Mouse (Mus musculus): ENCODE results near the gene Smap1. TPM values are rescaled to one million over a fixed set of nuclear protein-coding genes. Genes with fewer than 3 reads are reported as not detected.
A peak's percentile ranks its signal among the peaks of the same experiment; 100 is the strongest.
"Not testable (repeated sequence)": the region's sequence is repeated elsewhere in the genome, so short reads cannot be mapped to it uniquely, and the experiment has no call there.

Gene Smap1
- 38.5 and 47.2 TPM in 2 replicates for total RNA-seq (2017)

GRCm38 (mm10) chr1:23921711-23922529, at the start of gene Smap1:
Smap1 (minus strand) TSS chr1:23922317.
- peak; percentile 58 to 79 for ATAC-seq (replicated peaks in 1 of 2; ENCODE audit: insufficient read depth in 1 of 2, low FRiP score in 2 of 2, low TSS enrichment in 1 of 2, low read depth in 1 of 2, poor library complexity in 2 of 2, severe bottlenecking in 2 of 2)

GRCm38 (mm10) chr1:23971159-23971558, 49.0 kb upstream of the Smap1 start:
- not testable (repeated sequence) for ATAC-seq (replicated peaks in 1 of 2; ENCODE audit: insufficient read depth in 1 of 2, low FRiP score in 2 of 2, low TSS enrichment in 1 of 2, low read depth in 1 of 2, poor library complexity in 2 of 2, severe bottlenecking in 2 of 2)

GRCm38 (mm10) chr1:23968027-23968725, 46.1 kb upstream of the Smap1 start:
- no peak for ATAC-seq (replicated peaks in 1 of 2; ENCODE audit: insufficient read depth in 1 of 2, low FRiP score in 2 of 2, low TSS enrichment in 1 of 2, low read depth in 1 of 2, poor library complexity in 2 of 2, severe bottlenecking in 2 of 2)

GRCm38 (mm10) chr1:23966226-23966625, 44.1 kb upstream of the Smap1 start:
- peak in 1 of 2 experiments; percentile 45; a peak in 2 of 4 replicates for ATAC-seq (replicated peaks in 1 of 2; ENCODE audit: insufficient read depth in 1 of 2, low FRiP score in 2 of 2, low TSS enrichment in 1 of 2, low read depth in 1 of 2, poor library complexity in 2 of 2, severe bottlenecking in 2 of 2)

GRCm38 (mm10) chr1:23959415-23959732, 37.3 kb upstream of the Smap1 start:
- ATAC-seq (replicated peaks in 1 of 2; ENCODE audit: insufficient read depth in 1 of 2, low FRiP score in 2 of 2, low TSS enrichment in 1 of 2, low read depth in 1 of 2, poor library complexity in 2 of 2, severe bottlenecking in 2 of 2), result no peak

- ATAC-seq (replicated peaks in 1 of 2; ENCODE audit: insufficient read depth in 1 of 2, low FRiP score in 2 of 2, low TSS enrichment in 1 of 2, low read depth in 1 of 2, poor library complexity in 2 of 2, severe bottlenecking in 2 of 2), result no peak; a peak in 1 of 4 replicates
Observed at GRCm38 (mm10) chr1:23958668-23959414, 36.7 kb upstream of the Smap1 start.

- ATAC-seq (replicated peaks in 1 of 2; ENCODE audit: insufficient read depth in 1 of 2, low FRiP score in 2 of 2, low TSS enrichment in 1 of 2, low read depth in 1 of 2, poor library complexity in 2 of 2, severe bottlenecking in 2 of 2), result no peak
Observed at GRCm38 (mm10) chr1:23958101-23958500, 36.0 kb upstream of the Smap1 start.

- ATAC-seq (replicated peaks in 1 of 2; ENCODE audit: insufficient read depth in 1 of 2, low FRiP score in 2 of 2, low TSS enrichment in 1 of 2, low read depth in 1 of 2, poor library complexity in 2 of 2, severe bottlenecking in 2 of 2), result no peak
Observed at GRCm38 (mm10) chr1:23955539-23955938, 33.4 kb upstream of the Smap1 start.

GRCm38 (mm10) chr1:23953921-23954320, 31.8 kb upstream of the Smap1 start:
- no peak for ATAC-seq (replicated peaks in 1 of 2; ENCODE audit: insufficient read depth in 1 of 2, low FRiP score in 2 of 2, low TSS enrichment in 1 of 2, low read depth in 1 of 2, poor library complexity in 2 of 2, severe bottlenecking in 2 of 2)

- no peak for ATAC-seq (replicated peaks in 1 of 2; ENCODE audit: insufficient read depth in 1 of 2, low FRiP score in 2 of 2, low TSS enrichment in 1 of 2, low read depth in 1 of 2, poor library complexity in 2 of 2, severe bottlenecking in 2 of 2)
Observed at GRCm38 (mm10) chr1:23948778-23949699, 26.9 kb upstream of the Smap1 start.

- no peak for ATAC-seq (replicated peaks in 1 of 2; ENCODE audit: insufficient read depth in 1 of 2, low FRiP score in 2 of 2, low TSS enrichment in 1 of 2, low read depth in 1 of 2, poor library complexity in 2 of 2, severe bottlenecking in 2 of 2)
Observed at GRCm38 (mm10) chr1:23948290-23948689, 26.2 kb upstream of the Smap1 start.

- no peak for ATAC-seq (replicated peaks in 1 of 2; ENCODE audit: insufficient read depth in 1 of 2, low FRiP score in 2 of 2, low TSS enrichment in 1 of 2, low read depth in 1 of 2, poor library complexity in 2 of 2, severe bottlenecking in 2 of 2)
Observed at GRCm38 (mm10) chr1:23944076-23944475, 22.0 kb upstream of the Smap1 start.

GRCm38 (mm10) chr1:23943146-23943940, 21.2 kb upstream of the Smap1 start:
- ATAC-seq (replicated peaks in 1 of 2; ENCODE audit: insufficient read depth in 1 of 2, low FRiP score in 2 of 2, low TSS enrichment in 1 of 2, low read depth in 1 of 2, poor library complexity in 2 of 2, severe bottlenecking in 2 of 2), result no peak

- no peak for ATAC-seq (replicated peaks in 1 of 2; ENCODE audit: insufficient read depth in 1 of 2, low FRiP score in 2 of 2, low TSS enrichment in 1 of 2, low read depth in 1 of 2, poor library complexity in 2 of 2, severe bottlenecking in 2 of 2)
Observed at GRCm38 (mm10) chr1:23935408-23935762, 13.3 kb upstream of the Smap1 start.

- no peak for ATAC-seq (replicated peaks in 1 of 2; ENCODE audit: insufficient read depth in 1 of 2, low FRiP score in 2 of 2, low TSS enrichment in 1 of 2, low read depth in 1 of 2, poor library complexity in 2 of 2, severe bottlenecking in 2 of 2)
Observed at GRCm38 (mm10) chr1:23934669-23935407, 12.7 kb upstream of the Smap1 start.

GRCm38 (mm10) chr1:23929410-23929809, 7.3 kb upstream of the Smap1 start:
- no peak for ATAC-seq (replicated peaks in 1 of 2; ENCODE audit: insufficient read depth in 1 of 2, low FRiP score in 2 of 2, low TSS enrichment in 1 of 2, low read depth in 1 of 2, poor library complexity in 2 of 2, severe bottlenecking in 2 of 2)

All from hematopoietic stem cell, adult 5-6 weeks (primary cell).